ENCODE assay signal across 28 mouse cellular contexts in the genomic region with DNA sequence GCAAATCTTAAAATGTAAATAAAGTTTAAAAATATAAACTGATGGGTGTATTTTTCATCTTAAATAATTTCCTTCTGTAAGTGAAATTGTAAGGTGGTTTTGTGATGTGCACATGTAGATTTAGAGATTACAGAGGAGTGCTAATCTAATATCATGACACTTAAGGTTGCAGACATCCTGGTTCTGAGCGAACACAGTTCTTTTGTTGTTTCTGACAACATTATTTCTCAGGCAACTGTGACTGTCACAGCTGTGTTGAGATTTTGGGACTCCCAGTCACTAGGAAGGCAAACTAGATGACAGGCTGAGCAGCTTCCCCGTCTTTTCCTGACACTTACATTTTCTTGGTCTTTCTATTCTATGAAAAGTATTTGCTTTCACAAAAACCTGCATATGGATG. TPM values are rescaled to one million over a fixed set of nuclear protein-coding genes. Genes with fewer than 3 reads are reported as not detected.
DNase-seq lines count a peak whose midpoint lies in the region; ATAC-seq and TF ChIP-seq lines count a peak whose summit lies in the region.
"Had no signal": no experiment of that assay in that cellular context is flagged by ENCODE, and none has a peak within 500 bp of the region (broad histone marks: within the 10 kb centered on the region; RNA-seq: fewer than 3 reads in every experiment).

No protein-coding gene starts in this region.

- no peak overlapping the region for H3K4me3 ChIP-seq in MEL (ENCODE audit: control insufficient read depth in 1 of 2, insufficient read depth in 1 of 2, low read depth in 2 of 2, low read length in 2 of 2)
- H3K4me3 ChIP-seq in intestine, postnatal 0 days (ENCODE audit: low read depth, low read length): no peak overlapping the region
- H3K4me3 ChIP-seq: embryonic facial prominence, embryonic 13.5 days; embryonic facial prominence, embryonic 15.5 days; erythroblast, embryonic 14.5 days; forebrain, embryonic 10.5 days; forebrain, embryonic 12.5 days had no signal

- no peak for TF ChIP-seq RAD21 in MEL (IDR thresholded peaks at IDR 0.05; ENCODE audit: low read depth, low read length)

- 84% methylated on average over 2 of the region's 2 CpGs for WGBS in intestine, postnatal 0 days

- no peak overlapping the region for H3K9ac ChIP-seq in MEL (ENCODE audit: control insufficient read depth, low read depth, low read length, poor library complexity, severe bottlenecking)
- no peak overlapping the region for H3K9ac ChIP-seq in intestine, postnatal 0 days (ENCODE audit: low read depth, low read length)
- H3K9ac ChIP-seq: embryonic facial prominence, embryonic 13.5 days; embryonic facial prominence, embryonic 15.5 days; forebrain, embryonic 12.5 days had no signal

- DNase-seq in CD4-positive helper T cell, adult 2 months (ENCODE audit: low read depth, low spot score): peak; percentile 50
- no peak for DNase-seq in MEL (ENCODE audit: low read depth, low spot score)
- DNase-seq in layer of hippocampus, adult 9-10 months (ENCODE audit: low spot score): no peak
- no peak for DNase-seq in kidney, postnatal 25 days
- DNase-seq: adrenal gland, adult 8-10 months; adrenal gland, postnatal 14 days; adrenal gland, postnatal 36 days; B cell, adult 2 months; cerebellum, adult 11 months; cerebellum, adult 18-20 months; cerebellum, adult 8-10 months; cerebellum, adult 9-11 months; cerebellum, postnatal 14 days; cerebellum, postnatal 36 days; embryo, embryonic 11 days had no signal

- H3K27me3 ChIP-seq in MEL (ENCODE audit: control insufficient read depth in 1 of 2, insufficient read depth in 2 of 2, low read length in 2 of 2): no peaks in the 10 kb centered on the region
- no peaks in the 10 kb centered on the region for H3K27me3 ChIP-seq in intestine, postnatal 0 days (replicated peaks; ENCODE audit: control insufficient read depth, insufficient read depth, low read length)
- H3K27me3 ChIP-seq: embryonic facial prominence, embryonic 13.5 days; embryonic facial prominence, embryonic 15.5 days; forebrain, embryonic 12.5 days; Patski had no signal

- TF ChIP-seq CTCF in MEL (IDR thresholded peaks at IDR 0.05 in 2 of 3, conservative IDR thresholded peaks at IDR 0.05 in 1 of 3; ENCODE audit: control insufficient read depth in 1 of 3, insufficient read depth in 1 of 3, low read depth in 2 of 3, low read length in 3 of 3, poor library complexity in 1 of 3, severe bottlenecking in 1 of 3): no peak
- no peak for TF ChIP-seq CTCF in intestine, postnatal 0 days (IDR thresholded peaks at IDR 0.05; ENCODE audit: low read depth)

- ATAC-seq in CD4-positive, CD25-positive, alpha-beta regulatory T cell, adult 4 months: peak; percentile 27
- peak; percentile 26 for ATAC-seq in inflammation-experienced regulatory T-cells, adult 6 months
- ATAC-seq in intestine, postnatal 0 days: no peak
- ATAC-seq: activated CD4-positive, CD25-positive, alpha-beta regulatory T cell, adult 4 months; forebrain, embryonic 14.5 days; forebrain, embryonic 16.5 days; Patski had no signal

- H3K9me3 ChIP-seq in MEL (replicated peaks; ENCODE audit: insufficient read depth, low read length): no peaks in the 10 kb centered on the region
- no peaks in the 10 kb centered on the region for H3K9me3 ChIP-seq in intestine, postnatal 0 days (ENCODE audit: control insufficient read depth)
- H3K9me3 ChIP-seq: embryonic facial prominence, embryonic 13.5 days; embryonic facial prominence, embryonic 15.5 days; forebrain, embryonic 10.5 days; forebrain, embryonic 12.5 days; G1E had no signal

- no peak for TF ChIP-seq EP300 in MEL (IDR thresholded peaks at IDR 0.05; ENCODE audit: low read depth in 1 of 2, low read length in 2 of 2)

- peaks cover 42 to 54% of the 10 kb centered on the region in 2 experiments for H3K4me1 ChIP-seq in MEL (ENCODE audit: control insufficient read depth in 1 of 2, insufficient read depth in 2 of 2, low read length in 2 of 2)
- H3K4me1 ChIP-seq in intestine, postnatal 0 days (replicated peaks; ENCODE audit: control insufficient read depth, insufficient read depth, low read length): peaks cover 10% of the 10 kb centered on the region; the same call in 1 of the 2 replicates
- H3K4me1 ChIP-seq: embryonic facial prominence, embryonic 13.5 days; embryonic facial prominence, embryonic 15.5 days; forebrain, embryonic 10.5 days; forebrain, embryonic 12.5 days had no signal

- H3K4me2 ChIP-seq in intestine, postnatal 0 days (replicated peaks; ENCODE audit: low read depth): no peak overlapping the region
- H3K4me2 ChIP-seq: embryonic facial prominence, embryonic 13.5 days; embryonic facial prominence, embryonic 15.5 days; forebrain, embryonic 12.5 days had no signal

- H3K79me2 ChIP-seq in MEL (ENCODE audit: control insufficient read depth, insufficient read depth, low read length, poor library complexity): no peaks in the 10 kb centered on the region

- TF ChIP-seq POLR2A in MEL (IDR thresholded peaks at IDR 0.05; ENCODE audit: control insufficient read depth in 1 of 2, insufficient read depth in 1 of 2, low read depth in 1 of 2, low read length in 2 of 2, poor library complexity in 1 of 2): no peak

- H3K27ac ChIP-seq in MEL (ENCODE audit: control insufficient read depth, low read depth, low read length): no peak overlapping the region
- H3K27ac ChIP-seq in intestine, postnatal 0 days (ENCODE audit: low read depth, low read length): no peak overlapping the region
- H3K27ac ChIP-seq: embryonic facial prominence, embryonic 13.5 days; embryonic facial prominence, embryonic 15.5 days; forebrain, embryonic 10.5 days; forebrain, embryonic 12.5 days had no signal

- H3K36me3 ChIP-seq in MEL (ENCODE audit: control insufficient read depth in 1 of 2, insufficient read depth in 2 of 2, low read length in 2 of 2): peaks cover 0 to 63% of the 10 kb centered on the region in 2 experiments; a peak in 2 of 4 replicates
- no peaks in the 10 kb centered on the region for H3K36me3 ChIP-seq in intestine, postnatal 0 days (ENCODE audit: control insufficient read depth, insufficient read depth)
- H3K36me3 ChIP-seq: embryonic facial prominence, embryonic 13.5 days; embryonic facial prominence, embryonic 15.5 days; forebrain, embryonic 10.5 days; forebrain, embryonic 12.5 days; G1E had no signal

TF ChIP-seq in MEL, 35 proteins besides CTCF, POLR2A, EP300 and RAD21:
- TF ChIP-seq UBTF (IDR thresholded peaks at IDR 0.05; ENCODE audit: borderline replicate concordance, insufficient read depth, low read depth, low read length) (no peak), GATA1 (IDR thresholded peaks at IDR 0.05; ENCODE audit: low read depth, low read length) (peak; percentile 34; the same call in 1 of the 2 replicates), ZC3H11A (IDR thresholded peaks at IDR 0.05; ENCODE audit: low read depth, low read length) (no peak), MXI1 (IDR thresholded peaks at IDR 0.05; ENCODE audit: low read depth, low read length) (no peak), USF2 (IDR thresholded peaks at IDR 0.05; ENCODE audit: borderline replicate concordance in 1 of 2, insufficient read depth in 1 of 2, low read depth in 1 of 2, low read length in 2 of 2) (no peak), NRF1 (IDR thresholded peaks at IDR 0.05; ENCODE audit: insufficient read depth, low read depth, low read length, poor library complexity, severe bottlenecking) (no peak), TAL1 (IDR thresholded peaks at IDR 0.05; ENCODE audit: low read length) (0 out of 2 replicates have a peak, but pooled peaks have one; percentile 4)
TF ChIP-seq in MEL: peak in this region for 2.

RNA-seq across cellular contexts. Expression of gene Vps54, which starts 19.8 kb away (rescaled TPM):
- 10 to 100 TPM; 83.8 to 89.5 TPM for polyA plus RNA-seq in CD4-positive, CD25-positive, alpha-beta regulatory T cell, adult 4 months (2017; shearing (Covaris generic))
- total RNA-seq in MEL (2012; rRNA removed): 14.2 and 16.1 TPM in 2 replicates
- polyA plus RNA-seq in MEL (2012; ENCODE audit: insufficient read depth in 1 of 2, insufficient read length in 2 of 2, low read depth in 1 of 2, low replicate concordance in 2 of 2, missing spikeins in 1 of 2): 10 to 100 TPM in 1 of 2 experiments, not detected in 1; 13.2 TPM
- polyA plus RNA-seq in inflammation-experienced regulatory T-cells, adult 6 months (2017; shearing (Covaris generic)): 10 to 100 TPM; 79.9 to 99.7 (median 94.7) TPM
- 18.2 and 19.8 TPM in 2 replicates for polyA plus RNA-seq in intestine, postnatal 0 days (2015; fragmentation: Nextera tagmentation; extraction: Ambion mirVana)
